Mouse (Mus musculus) neural tube, embryonic 13.5 days (tissue): ENCODE data around the gene Pgpep1l. TPM values are rescaled to one million over a fixed set of nuclear protein-coding genes. Genes with fewer than 3 reads are reported as not detected.
"Not testable (repeated sequence)": the region's sequence is repeated elsewhere in the genome, so short reads cannot be mapped to it uniquely, and the experiment has no call there.

Source experiments
- ATAC-seq: fragments of 200-750 bp; cut with Nextera tagmentation; 2 replicates; pipeline ENCODE4 v1.8.0; 2017; ENCODE audit warnings: low read depth, mild to moderate bottlenecking, moderate TSS enrichment, moderate library complexity
- H3K27ac ChIP-seq: fragments of 300-500 bp; sonication (generic); replicated peaks from 2 replicates; pipeline ENCODE4 v1.5.1; 2015; ENCODE audit warnings: moderate library complexity, mild to moderate bottlenecking, inconsistent platforms
- H3K27me3 ChIP-seq: fragments of 300-500 bp; sonication (generic); 2 replicates; pipeline ENCODE4 v1.6.1; 2015; ENCODE audit warnings: mild to moderate bottlenecking, inconsistent platforms
- H3K36me3 ChIP-seq: fragments of 300-500 bp; sonication (generic); 2 replicates; pipeline ENCODE4 v1.6.1; 2015; ENCODE audit warnings: mild to moderate bottlenecking, inconsistent platforms
- H3K4me1 ChIP-seq: fragments of 300-500 bp; sonication (generic); replicated peaks from 2 replicates; pipeline ENCODE4 v1.6.1; 2015; ENCODE audit warnings: inconsistent platforms
- H3K4me2 ChIP-seq: fragments of 300-500 bp; sonication (generic); 2 replicates; pipeline ENCODE4 v1.6.1; 2015; ENCODE audit warnings: inconsistent platforms, mild to moderate bottlenecking, moderate library complexity
- H3K4me3 ChIP-seq: fragments of 300-500 bp; sonication (generic); 2 replicates; pipeline ENCODE4 v1.5.1; 2015; ENCODE audit warnings: mild to moderate bottlenecking, inconsistent platforms
- H3K9ac ChIP-seq: fragments of 300-500 bp; sonication (generic); 2 replicates; pipeline ENCODE4 v1.6.1; 2015; ENCODE audit warnings: moderate library complexity, mild to moderate bottlenecking, inconsistent platforms
- H3K9me3 ChIP-seq: fragments of 300-500 bp; sonication (generic); 2 replicates; pipeline ENCODE4 v1.6.1; 2016; ENCODE audit warnings: inconsistent platforms
- WGBS: fragments of 180-500 bp; shearing (Covaris S2); methylation state at CpG from one replicate; pipeline ENCODE4 v1.1.7; 2015; 5-methylcytosine and 5-hydroxymethylcytosine counted together
- polyA plus RNA-seq: library from polyadenylated mRNA; unstranded; fragments of >200 nt; fragmentation: Nextera tagmentation; extraction: Ambion mirVana; gene quantifications from 2 replicates; pipeline ENCODE4 v1.2.1, GENCODE M21; 2015

Pgpep1l gene
- polyA plus RNA-seq, 1 experiment from 2014 or later, result not detected

DNA sequence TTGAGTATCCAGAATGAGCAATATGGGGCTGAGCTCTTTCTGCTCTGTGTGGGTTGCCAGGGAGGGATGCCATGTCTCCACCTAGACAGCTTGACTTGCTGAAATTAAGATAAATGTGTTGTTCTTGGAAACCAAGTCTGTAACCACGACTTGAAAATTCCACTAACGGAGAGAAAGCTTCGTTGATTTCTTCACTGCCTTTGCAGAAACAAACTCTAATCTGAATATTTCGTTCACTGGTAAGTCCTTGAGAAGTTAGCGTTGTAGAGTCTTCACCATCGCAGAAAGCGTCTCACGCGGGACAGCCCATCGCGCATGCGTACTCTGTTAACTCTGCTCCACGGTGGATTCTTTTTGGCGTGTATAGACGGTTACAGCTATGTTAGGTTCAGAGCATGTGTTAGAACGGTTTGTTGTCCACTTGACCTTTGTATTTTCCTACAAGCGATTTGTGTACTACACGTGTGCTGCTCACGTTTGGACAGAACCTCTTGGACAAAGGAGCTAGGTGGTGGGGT is 16.4 kb upstream of the Pgpep1l start:
- Histone ChIP-seq H3K9me3 (no peaks in the 10 kb centered on the region), H3K36me3 (no peaks in the 10 kb centered on the region), H3K4me1 (peaks cover 20% of the 10 kb centered on the region), H3K27me3 (peaks cover 15% of the 10 kb centered on the region), H3K9ac (no peak overlapping the region), H3K4me3 (no peak overlapping the region), H3K27ac (no peak overlapping the region), H3K4me2 (no peak overlapping the region)
- no peak for ATAC-seq
- WGBS, result 93% methylated on average over 19 of the region's 19 CpGs

DNA sequence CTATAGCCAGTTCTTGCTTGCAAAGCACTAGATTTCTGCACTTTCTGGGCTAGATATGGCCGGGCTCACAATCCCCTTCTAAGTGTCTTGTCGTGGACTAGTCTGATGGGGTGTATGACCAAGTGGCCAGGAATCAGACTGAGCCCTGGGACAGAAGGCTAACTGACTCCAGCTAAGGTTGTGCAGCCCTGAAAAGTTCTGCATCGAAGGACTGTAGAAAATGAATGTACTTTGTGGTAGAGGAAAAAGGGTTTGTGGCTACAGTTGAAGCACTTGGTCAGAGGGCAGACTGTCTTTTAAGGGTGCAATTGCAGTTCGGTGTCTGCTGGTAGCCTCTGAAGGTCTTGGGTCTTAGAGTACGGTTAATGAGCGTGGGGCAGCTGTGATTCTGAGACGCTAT is 15.4 kb upstream of the Pgpep1l start:
- H3K4me3 ChIP-seq, result no peak overlapping the region
- no peak for ATAC-seq
- 89% methylated on average over 7 of the region's 7 CpGs for WGBS
- no peak overlapping the region for H3K4me2 ChIP-seq
- no peaks in the 10 kb centered on the region for H3K36me3 ChIP-seq
- no peak overlapping the region for H3K9ac ChIP-seq
- no peaks in the 10 kb centered on the region for H3K9me3 ChIP-seq
- no peak overlapping the region for H3K27ac ChIP-seq
- H3K27me3 ChIP-seq, result peaks cover 22% of the 10 kb centered on the region
- peaks cover 21% of the 10 kb centered on the region for H3K4me1 ChIP-seq

DNA sequence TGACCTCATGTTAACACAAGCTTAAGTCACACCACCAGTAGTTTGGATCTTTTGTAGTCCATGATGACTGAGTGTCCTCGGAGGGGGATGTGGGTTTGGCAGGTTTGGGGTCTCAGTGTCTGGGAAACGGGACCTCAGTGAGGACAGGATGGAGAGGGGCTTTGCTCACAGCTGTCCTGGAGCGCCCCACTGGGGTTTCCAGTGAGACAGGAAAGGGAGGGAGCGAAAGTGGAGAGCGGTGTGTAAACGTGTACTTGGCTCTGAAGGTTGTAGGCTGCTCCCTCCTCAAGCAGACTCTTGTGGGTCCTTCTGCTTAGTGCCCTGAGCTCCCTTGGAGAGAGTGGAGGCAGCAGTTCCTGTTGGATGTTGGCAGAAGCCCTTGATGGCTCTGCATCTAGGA is 14.9 kb upstream of the Pgpep1l start:
- Histone ChIP-seq H3K36me3 (no peaks in the 10 kb centered on the region), H3K9ac (no peak overlapping the region), H3K9me3 (no peaks in the 10 kb centered on the region), H3K4me2 (no peak overlapping the region), H3K4me3 (no peak overlapping the region), H3K27ac (no peak overlapping the region), H3K4me1 (peaks cover 21% of the 10 kb centered on the region), H3K27me3 (peaks cover 26% of the 10 kb centered on the region)
- ATAC-seq, result no peak
- 73% methylated on average over 6 of the region's 6 CpGs for WGBS

DNA sequence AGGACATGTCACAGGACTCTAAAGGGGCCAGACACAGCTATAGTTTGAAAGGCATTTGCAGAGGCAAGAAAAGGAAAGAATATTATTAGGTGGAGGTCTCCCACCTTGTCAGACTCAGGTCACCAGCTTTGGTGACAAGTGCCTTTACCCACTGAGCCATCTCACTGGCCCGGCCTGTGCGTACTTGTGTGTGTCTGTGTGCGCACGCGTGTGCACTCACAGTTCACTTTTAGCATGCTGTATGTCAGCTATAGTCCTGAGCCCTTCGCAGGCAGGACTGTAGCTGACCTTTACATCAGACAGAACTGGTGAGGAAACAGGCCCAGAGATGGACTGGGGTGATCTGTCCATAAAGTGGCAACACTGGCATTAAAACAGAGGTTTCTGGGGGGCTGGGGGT is 14.4 kb upstream of the Pgpep1l start:
- Histone ChIP-seq H3K4me2 (no peak overlapping the region), H3K36me3 (no peaks in the 10 kb centered on the region), H3K27me3 (peaks cover 26% of the 10 kb centered on the region), H3K4me1 (peaks cover 21% of the 10 kb centered on the region), H3K9me3 (no peaks in the 10 kb centered on the region), H3K4me3 (no peak overlapping the region), H3K27ac (no peak overlapping the region), H3K9ac (no peak overlapping the region)
- no peak for ATAC-seq
- 97% methylated on average over 6 of the region's 6 CpGs for whole genome bisulfite sequencing

DNA sequence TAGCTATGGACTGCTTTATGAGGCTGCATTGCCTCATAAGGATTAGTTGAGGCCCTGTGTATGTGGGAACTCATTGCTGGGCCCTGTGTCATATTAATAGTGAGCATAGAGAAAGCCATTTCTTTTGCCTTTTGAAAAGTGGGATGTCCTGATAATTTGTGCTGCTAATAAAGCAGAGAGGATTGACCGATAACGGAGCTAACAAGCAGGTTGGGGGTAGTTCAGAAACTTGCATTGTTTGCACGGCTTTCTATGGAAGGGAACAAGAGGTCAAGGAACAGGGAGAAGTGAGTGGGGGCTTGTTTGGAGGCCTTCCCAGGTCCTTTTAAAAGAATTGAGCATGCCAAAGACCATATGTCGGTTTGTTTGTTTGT is 13.9 kb upstream of the Pgpep1l start:
- Histone ChIP-seq H3K9ac (no peak overlapping the region), H3K4me3 (no peak overlapping the region), H3K9me3 (no peaks in the 10 kb centered on the region), H3K27ac (no peak overlapping the region), H3K4me1 (peaks cover 21% of the 10 kb centered on the region), H3K4me2 (no peak overlapping the region), H3K36me3 (no peaks in the 10 kb centered on the region), H3K27me3 (peaks cover 26% of the 10 kb centered on the region)
- WGBS, result 50% methylated on average over 4 of the region's 4 CpGs
- no peak for ATAC-seq

DNA sequence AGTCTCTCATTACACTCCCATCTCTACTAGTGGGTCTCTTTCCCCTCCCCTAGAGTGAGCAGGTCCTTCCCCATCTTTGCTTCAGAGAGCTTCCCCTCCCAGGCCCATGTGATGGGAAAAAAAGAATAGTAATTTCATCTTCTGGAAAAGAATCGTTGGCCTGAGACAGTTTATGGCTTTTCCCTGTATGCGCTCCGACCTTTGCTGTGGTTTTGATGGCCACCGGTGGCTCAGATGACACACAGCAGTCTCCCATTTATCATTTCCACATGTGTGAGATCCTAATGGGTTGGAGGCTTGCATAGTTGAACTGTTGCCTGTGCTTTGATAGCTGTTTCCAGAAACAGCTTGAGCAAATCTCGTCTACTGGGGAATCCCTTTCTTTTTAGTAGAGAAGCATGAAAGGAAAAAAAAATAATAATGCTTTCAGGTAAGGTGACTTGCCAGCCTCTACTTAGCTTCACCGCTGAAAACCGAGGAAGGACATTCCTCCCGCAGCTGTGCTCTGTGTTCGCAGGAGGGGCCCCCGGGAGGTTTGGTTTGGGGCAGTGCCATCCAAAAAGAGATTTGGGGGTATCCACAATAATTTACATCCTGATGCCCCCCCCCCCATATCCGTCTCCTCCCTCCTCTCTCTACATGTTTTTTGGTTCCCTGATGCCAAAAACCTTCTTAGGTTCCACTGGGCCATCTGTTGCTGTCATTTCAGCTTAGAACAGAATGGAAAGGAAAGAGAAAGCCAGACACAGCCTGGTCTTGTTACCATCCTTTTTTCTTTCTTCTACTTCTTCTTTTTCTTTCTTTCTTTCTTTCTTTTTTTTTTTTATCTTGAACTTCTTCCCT is 13.2 kb upstream of the Pgpep1l start:
- H3K36me3 ChIP-seq, result no peaks in the 10 kb centered on the region
- no peaks in the 10 kb centered on the region for H3K9me3 ChIP-seq
- peaks cover 21% of the 10 kb centered on the region for H3K4me1 ChIP-seq
- no peak overlapping the region for H3K27ac ChIP-seq
- H3K4me3 ChIP-seq, result no peak overlapping the region
- WGBS, result 30% methylated on average over 11 of the region's 11 CpGs
- H3K9ac ChIP-seq, result no peak overlapping the region
- no peak for ATAC-seq
- no peak overlapping the region for H3K4me2 ChIP-seq
- H3K27me3 ChIP-seq, result peaks cover 26% of the 10 kb centered on the region

DNA sequence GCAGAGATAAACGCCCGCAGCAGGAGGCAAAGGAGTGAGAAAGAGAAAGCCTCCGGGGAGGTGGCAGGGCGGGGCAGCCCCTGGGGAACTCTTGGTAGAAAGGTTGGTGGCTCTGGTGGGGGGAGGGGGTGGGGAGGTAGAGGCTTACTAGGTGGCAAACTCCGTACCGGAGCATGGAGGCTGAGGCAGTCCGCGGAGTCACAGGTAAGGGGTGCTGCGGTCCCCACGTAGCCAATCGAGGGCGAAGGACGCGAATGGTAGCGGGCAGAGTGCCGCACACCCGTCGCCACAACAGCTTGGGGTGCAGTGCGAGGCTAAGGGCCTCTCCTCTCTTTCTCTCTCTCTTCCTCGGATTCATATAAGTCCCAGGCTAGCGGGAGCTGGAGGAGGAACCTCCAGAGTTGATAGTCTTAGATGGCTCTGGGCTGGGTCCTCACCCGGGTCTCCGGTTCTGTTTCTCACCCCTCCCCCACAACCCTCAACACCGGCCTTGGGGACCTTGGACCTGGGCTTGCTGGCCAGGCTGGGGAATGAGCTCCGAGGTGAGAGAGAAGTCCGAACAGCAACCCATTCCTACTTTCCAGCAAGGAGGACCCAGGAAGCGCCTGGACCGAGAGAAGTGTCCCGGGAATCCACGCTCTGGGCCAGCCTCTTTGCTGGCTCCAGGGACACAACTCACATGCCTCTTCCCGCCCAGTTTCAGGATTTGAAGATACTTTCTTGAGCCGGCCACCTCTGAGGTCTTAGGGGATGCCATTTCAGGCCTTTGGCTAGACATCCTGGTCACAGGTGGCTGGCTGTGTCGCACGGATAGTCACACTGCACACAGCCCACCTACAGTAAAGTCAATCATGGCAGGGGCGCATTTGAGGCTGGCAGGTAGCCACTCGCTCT is 12.1 kb upstream of the Pgpep1l start:
- Histone ChIP-seq H3K27ac (no peak overlapping the region), H3K4me2 (peak overlapping the region; percentile 59), H3K9ac (peak overlapping the region; percentile 50), H3K4me3 (peak overlapping the region; percentile 29), H3K4me1 (peaks cover 21% of the 10 kb centered on the region), H3K9me3 (no peaks in the 10 kb centered on the region), H3K27me3 (peaks cover 26% of the 10 kb centered on the region), H3K36me3 (no peaks in the 10 kb centered on the region)
- no peak for ATAC-seq
- WGBS, result 6% methylated on average over 35 of the region's 36 CpGs

DNA sequence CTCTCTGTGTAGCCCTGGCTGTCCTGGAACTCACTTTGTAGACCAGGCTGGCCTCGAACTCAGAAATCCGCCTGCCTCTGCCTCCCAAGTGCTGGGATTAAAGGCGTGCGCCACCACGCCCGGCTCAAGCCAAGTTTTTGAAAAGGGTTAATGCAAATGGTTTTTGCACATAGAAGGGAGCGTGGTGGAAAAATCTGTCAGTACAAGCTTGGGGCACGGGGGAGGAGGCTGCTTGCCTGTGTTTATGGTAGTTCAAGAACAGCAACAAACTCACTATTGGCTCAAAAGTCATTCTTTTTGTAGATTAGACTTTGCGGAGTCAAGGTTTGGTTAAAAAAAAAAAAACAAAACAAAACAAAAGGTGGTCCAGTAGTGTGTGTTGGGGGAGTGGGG is 11.4 kb upstream of the Pgpep1l start:
- Histone ChIP-seq H3K4me3 (peak overlapping the region; percentile 29), H3K4me2 (peak overlapping the region; percentile 59), H3K9ac (peak overlapping the region; percentile 50; the same call in 1 of the 2 replicates), H3K4me1 (peaks cover 21% of the 10 kb centered on the region), H3K27me3 (peaks cover 26% of the 10 kb centered on the region)
- not testable (repeated sequence) for H3K9me3 ChIP-seq, H3K36me3 ChIP-seq, ATAC-seq, H3K27ac ChIP-seq
- 52% methylated on average over 9 of the region's 9 CpGs for WGBS

DNA sequence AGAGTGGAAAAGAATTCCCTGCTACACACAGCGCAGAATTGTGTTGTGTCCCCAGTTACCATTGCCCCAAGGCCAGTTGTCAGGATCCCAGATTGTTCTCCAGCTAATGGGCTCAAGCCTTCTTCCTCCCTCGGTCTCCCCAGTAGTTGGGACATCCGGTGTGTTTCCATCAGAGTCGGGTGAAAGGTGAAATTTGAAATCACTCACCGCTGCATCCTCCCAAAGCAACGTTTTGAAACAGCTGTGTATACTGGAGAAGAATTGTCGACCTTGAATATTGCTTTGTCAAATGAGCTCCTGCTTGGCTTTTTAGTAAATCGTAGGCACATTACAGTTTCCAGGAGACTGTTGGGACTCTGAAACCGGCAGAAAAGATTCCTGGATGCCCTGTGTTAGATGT is 10.9 kb upstream of the Pgpep1l start:
- H3K9ac ChIP-seq, result no peak overlapping the region
- no peaks in the 10 kb centered on the region for H3K9me3 ChIP-seq
- H3K27ac ChIP-seq, result no peak overlapping the region
- H3K4me1 ChIP-seq, result peaks cover 21% of the 10 kb centered on the region
- 72% methylated on average over 9 of the region's 9 CpGs for WGBS
- no peak overlapping the region for H3K4me3 ChIP-seq
- ATAC-seq, result no peak
- H3K27me3 ChIP-seq, result peaks cover 26% of the 10 kb centered on the region
- no peak overlapping the region for H3K4me2 ChIP-seq
- no peaks in the 10 kb centered on the region for H3K36me3 ChIP-seq

DNA sequence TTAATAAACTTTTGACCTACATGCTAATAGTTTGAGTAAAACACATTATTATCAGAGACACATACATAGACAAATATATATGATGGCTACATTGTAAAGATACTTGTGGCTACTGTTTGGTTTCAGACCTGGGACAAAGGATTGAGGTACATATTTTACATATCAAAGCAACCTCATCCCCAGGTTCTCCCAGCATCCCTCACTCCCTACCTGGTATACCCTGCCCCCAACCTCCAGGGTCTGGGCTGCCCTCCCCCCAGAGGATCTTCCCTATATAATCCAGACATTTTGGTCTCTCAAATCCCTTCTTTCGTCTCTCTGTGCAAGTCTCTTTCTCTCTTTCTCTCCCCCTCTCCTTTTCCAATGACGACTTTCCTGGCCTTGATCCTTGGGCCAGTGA is 10.2 kb upstream of the Pgpep1l start:
- no peak overlapping the region for H3K4me3 ChIP-seq
- ATAC-seq, result no peak
- H3K27ac ChIP-seq, result no peak overlapping the region
- no peaks in the 10 kb centered on the region for H3K36me3 ChIP-seq
- no peak overlapping the region for H3K9ac ChIP-seq
- no peak overlapping the region for H3K4me2 ChIP-seq
- H3K9me3 ChIP-seq, result no peaks in the 10 kb centered on the region
- 59% methylated on average over 2 of the region's 2 CpGs for WGBS
- H3K27me3 ChIP-seq, result peaks cover 26% of the 10 kb centered on the region
- peaks cover 21% of the 10 kb centered on the region for H3K4me1 ChIP-seq

DNA sequence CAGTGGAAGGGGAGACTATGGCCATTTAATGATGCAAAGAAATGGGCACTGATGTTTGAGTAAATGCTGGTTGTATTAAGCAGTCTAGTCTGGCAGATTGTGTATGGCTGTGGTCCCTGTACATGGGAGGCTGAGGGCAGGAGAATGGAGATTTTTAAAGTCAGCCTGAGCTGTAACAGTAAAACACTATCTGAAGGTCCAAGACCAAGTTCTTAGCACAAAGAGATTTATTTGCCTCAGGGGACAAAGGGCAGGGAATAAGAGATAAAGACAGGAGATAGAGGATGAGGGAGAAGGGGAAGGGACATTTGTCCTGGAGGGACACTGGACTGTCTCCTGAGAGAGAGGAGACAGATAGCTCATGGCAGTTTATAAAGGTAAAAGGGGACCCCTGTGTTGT is 9.5 kb upstream of the Pgpep1l start, which contains the start of gene Fam169b:
Fam169b (plus strand) TSS at position 325 of the 400 bp plus-strand sequence.
- H3K4me3 ChIP-seq, result no peak within 1 kb of the TSS
- ATAC-seq, result no peak
- no peaks in the 10 kb centered on the region for H3K36me3 ChIP-seq
- no peaks in the 10 kb centered on the region for H3K9me3 ChIP-seq
- H3K27me3 ChIP-seq, result peaks cover 23% of the 10 kb centered on the region
- H3K4me2 ChIP-seq, result no peak within 1 kb of the TSS
- H3K27ac ChIP-seq, result no peak within 1 kb of the TSS
- no peak within 1 kb of the TSS for H3K9ac ChIP-seq
- H3K4me1 ChIP-seq, result peaks cover 21% of the 10 kb centered on the region

DNA sequence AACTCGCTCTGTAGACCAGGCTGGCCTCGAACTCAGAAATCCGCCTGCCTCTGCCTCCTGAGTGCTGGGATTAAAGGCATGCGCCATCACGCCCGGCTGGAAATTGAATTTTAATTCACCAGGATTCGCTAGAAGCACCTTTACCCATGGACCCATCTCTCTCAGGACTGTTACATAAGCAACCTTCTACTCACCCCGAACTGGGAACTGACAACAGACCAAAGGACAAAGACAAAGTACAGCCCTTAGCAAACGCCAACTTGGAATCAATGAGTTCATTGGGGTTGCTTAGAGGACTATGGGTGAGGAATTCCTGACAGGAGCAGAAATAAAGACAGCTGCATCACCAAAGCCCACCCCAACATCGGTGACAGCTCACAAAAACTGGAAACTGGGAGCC is 8.6 kb upstream of the Pgpep1l start:
- H3K27me3 ChIP-seq, result peaks cover 23% of the 10 kb centered on the region
- no peak for ATAC-seq
- no peaks in the 10 kb centered on the region for H3K9me3 ChIP-seq
- H3K4me2 ChIP-seq, result no peak overlapping the region
- no peaks in the 10 kb centered on the region for H3K36me3 ChIP-seq
- H3K4me3 ChIP-seq, result no peak overlapping the region
- H3K4me1 ChIP-seq, result peaks cover 21% of the 10 kb centered on the region
- no peak overlapping the region for H3K27ac ChIP-seq
- no peak overlapping the region for H3K9ac ChIP-seq
- WGBS, result 81% methylated on average over 10 of the region's 10 CpGs
